Mouse (Mus musculus) bone marrow, adult 2 months (tissue): ENCODE measurements around the gene Ap2a2.

Source experiments
- CTCF ChIP-seq: fragments of 200-500 bp; IDR thresholded peaks from 2 replicates; pipeline ENCODE4 v1.5.1; 2011; ENCODE audit warnings: low read length, control low read depth; ENCODE audit not compliant: control insufficient read depth, insufficient read depth
- POLR2A ChIP-seq: fragments of 200-500 bp; IDR thresholded peaks from 2 replicates; pipeline ENCODE4 v1.6.1; 2011; ENCODE audit warnings: low read depth, mild to moderate bottlenecking, control low read depth, low read length, borderline replicate concordance; ENCODE audit not compliant: control insufficient read depth

DNA sequence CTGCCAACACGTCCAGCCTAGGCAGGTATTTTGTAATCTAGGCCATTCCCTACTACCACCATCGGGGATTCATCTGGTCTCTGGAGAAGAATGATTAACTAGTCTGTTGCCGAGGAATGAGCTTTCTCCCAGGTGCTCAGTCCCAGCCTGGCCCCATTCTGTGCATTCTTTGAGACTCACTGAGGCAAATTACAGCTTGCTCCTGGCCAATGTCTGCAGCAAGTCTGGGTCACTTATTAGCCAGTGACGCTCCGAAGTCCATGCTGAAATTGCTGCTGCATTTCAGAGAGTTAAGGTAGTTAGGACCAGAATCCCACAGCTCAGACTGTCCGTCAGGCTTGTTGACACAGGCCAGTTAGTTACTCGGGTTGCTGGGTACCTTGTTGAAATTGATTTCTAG lies 19.4 kb downstream of the Ap2a2 start:
- no peak for TF ChIP-seq CTCF
- TF ChIP-seq POLR2A: no peak
